Mouse (Mus musculus): ENCODE measurements around the gene Gbp5.
"Not testable (repeated sequence)": the region's sequence is repeated elsewhere in the genome, so short reads cannot be mapped to it uniquely, and the experiment has no call there.

Gene Gbp5

DNA sequence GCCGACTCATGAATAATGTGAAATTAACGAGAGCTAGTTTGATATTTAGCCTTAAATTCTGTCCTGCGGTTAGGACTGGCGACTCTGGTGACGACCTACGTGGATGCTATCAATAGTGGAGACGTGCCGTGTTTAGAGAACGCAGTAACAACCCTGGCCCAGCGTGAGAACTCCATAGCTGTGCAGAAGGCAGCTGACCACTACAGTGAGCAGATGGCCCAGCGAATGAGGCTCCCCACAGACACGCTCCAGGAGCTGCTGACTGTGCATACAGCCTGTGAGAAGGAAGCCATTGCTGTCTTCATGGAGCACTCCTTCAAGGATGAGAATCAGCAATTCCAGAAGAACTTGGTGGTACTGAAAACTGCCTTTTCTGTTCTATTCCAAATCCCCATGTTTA, 49.0 kb downstream of the Gbp5 start:
- DNase-seq, result not testable (repeated sequence)

DNA sequence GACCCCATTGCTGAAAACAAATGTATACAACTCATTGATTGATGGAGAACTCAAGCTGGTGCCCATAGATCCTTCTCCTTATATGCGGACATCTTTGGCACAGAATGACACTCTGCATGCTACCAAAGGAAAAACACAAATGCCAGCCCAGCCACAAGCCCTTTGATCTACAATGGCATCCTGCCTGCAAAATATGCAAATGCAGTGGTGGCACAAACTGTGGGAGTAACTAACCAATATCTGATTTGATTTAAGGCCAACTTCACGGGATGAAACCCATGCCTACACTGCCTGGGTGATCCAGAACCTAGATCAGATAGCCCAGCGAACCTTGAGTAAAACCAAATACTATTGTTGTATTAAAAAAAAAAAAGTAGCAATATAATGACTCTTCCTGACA, 52.9 kb downstream of the Gbp5 start:
- no peak for DNase-seq

DNA sequence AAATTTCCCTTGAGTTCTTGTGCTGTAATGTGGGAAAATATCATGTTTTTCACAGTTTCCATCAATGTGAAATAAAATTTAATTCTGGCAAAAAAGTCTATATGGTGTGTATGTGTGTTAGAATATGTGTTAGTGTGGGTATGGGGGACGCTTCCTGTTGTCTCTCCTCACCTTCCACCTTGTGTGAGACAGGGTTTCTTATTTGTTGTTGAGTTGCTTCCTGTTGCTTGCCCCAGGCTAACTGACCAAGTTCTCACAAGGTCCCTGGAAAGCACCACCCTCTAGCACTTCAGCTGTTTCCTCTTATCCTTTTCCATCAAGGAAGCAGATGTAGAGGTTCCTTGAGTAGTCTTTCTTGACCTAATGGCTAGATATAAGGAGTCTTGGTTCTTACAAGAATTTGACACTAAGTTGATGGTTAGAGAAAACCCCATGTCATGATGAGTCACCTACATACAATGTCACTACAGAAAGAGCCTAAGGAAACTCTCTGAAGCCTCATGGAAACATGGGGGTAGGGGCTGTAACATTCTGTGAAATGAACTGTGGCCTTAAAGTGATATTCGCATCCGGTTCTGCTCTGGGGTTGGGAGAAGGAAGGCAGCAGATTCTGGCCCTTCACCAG, 56.4 kb downstream of the Gbp5 start:
- no peak for DNase-seq

DNA sequence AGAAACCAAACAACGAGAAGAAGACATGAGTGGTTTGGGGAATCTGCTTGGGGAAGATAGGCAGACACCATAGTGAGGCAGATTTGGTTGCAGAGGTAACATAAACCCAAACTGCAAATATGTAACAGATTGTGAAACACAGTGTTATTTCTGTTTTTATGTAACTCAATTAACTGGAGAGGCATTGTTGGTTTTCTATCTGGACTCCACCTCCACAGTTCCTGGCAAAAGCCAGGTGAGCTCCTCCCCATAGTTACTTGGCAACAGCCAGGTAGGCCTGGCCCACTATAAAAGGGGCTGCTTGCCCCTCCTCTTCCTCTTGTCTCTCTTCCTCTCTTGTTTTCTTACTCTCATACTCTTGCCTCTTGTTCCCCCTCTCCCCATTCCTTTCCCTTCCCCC, 60.8 kb downstream of the Gbp5 start:
- no peak for DNase-seq

DNA sequence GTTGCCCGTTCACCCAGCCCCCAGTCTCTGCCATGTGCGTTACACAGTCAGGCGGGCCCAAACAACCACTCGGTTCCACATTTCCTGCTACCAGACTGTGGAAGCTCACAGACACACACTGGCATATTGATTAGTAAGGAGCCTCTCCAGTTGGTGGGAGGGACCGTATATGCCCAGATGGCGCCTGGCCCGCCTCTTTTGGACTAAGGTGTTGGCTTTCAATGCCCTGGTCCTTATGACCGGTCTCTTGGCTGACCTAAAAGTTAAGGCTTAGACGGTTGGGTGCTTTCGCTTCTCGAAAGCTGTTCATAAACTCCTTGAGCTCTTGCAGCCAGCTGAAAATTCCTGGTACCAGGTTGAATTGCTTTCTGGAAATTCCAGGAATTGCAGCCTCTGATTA, 61.8 kb downstream of the Gbp5 start:
- no peak for DNase-seq

DNA sequence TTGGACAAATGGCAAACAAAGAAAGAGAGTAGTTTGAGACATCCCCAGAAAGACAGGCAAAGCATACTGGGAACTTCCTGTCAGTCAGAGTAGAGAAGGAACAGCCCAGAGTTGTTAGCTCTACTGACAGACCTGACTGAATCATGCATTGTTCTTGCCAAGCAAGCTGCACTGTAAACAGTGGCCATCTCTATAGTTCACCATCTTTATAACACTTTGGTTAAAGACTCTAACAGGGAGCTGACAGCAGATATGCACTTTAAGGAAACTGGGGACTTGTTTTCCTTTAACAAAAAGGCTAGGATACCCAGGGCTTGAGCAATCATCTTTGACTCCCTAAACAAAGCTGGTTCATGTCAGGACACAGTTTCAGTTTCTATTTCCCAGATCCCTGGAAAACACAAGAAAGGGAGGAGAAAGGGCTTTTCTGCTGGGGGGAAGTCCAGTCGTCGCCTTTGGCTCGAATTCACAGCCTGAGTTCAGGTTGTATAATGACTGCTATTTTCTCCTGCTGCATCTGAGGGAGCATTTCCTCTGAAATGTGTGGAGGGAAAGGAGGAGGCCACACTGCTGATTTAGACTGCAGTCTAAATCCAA, 66.0 kb downstream of the Gbp5 start, which contains the start of gene Gbp3:
Gene Gbp3 (plus strand): TSS at position 395 of the 597 bp plus-strand sequence.
- DNase-seq, result no peak

DNA sequence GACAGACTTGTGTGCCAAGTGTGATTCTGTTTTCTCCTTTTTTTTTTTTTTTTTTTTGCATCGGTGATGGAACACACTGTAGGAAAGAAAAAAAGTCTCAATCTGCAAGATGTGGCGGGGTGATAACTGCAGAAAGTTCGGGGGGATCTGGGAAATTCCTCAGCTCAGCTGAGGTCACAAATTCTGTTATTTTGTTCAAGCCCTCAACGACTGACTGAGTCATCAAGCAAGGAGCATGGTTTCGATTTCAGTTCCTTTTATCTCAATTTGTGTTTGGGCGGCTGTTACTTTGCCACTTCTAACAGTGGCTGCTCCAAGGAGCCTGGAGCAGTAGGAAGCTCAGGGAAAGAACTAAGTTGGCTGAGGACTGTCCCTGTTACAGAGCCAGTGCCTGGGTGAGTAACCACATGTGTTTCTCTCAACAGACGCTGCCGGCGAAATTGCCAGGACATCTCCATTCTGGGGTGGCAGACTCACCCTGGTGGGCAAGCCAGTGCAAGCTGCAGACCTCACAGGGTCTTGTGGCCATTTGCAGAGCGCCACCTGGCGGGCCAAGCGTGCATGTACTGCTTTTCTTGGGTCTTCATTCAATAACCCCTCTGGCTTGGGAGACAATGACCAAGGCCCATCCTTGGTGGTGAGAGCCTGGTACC, 66.6 kb downstream of the Gbp5 start:
- peak; percentile 71 for DNase-seq

DNA sequence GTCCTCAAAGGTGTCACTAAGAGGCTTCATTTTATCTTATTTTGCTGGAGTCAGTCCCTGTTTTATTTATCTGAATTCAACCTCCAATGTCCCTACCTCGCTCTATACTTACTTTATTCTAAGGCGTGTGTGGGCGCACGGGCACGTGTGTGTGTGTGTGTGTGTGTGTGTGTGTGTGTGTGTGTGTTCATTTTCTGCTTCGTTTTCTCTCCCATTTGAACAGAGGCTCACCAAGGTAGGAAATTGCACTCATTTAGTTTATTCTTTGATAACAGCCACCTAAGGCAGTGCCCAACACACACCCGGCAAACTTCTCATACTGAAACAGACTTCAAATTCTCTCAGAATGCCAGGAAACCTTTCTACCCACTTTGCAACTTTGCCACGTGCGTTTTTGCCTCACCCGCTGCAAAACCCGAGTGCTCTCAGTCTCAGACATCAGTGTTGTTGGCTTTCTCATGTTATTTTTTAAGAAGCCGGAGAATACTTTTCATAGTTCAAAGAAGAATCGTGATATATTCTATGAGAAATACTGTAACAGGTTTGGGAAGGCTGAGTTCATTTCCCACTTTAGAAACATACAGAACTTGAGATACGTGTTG, 67.4 kb downstream of the Gbp5 start:
- DNase-seq, result no peak

DNA sequence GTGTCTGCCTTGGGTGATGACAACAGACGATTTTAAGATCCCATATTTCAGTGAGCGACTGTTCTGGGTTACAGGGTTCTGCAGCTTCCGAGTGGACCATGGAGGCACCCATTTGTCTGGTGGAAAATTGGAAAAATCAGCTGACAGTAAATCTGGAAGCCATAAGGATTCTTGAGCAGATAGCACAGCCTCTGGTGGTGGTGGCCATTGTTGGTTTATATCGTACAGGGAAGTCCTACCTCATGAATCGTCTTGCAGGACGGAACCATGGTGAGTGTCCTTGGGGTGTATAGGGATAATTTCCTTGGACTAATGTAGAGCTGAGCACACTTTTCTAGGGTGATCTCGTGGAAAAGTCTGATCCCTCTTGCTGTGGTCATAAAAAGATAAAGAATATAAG, 67.9 kb downstream of the Gbp5 start:
- DNase-seq, result no peak

DNA sequence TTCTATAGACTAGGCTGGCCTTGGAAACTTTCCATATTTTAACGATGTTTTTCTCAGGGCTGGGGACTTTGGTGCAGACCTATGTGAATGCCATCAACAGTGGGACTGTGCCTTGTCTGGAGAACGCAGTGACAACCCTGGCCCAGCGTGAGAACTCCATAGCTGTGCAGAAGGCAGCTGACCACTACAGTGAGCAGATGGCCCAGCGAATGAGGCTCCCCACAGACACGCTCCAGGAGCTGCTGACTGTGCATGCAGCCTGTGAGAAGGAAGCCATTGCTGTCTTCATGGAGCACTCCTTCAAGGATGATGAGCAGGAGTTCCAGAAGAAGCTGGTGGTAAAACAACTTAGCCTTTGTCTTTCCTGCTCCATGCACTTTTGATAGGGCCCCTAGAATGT, 73.7 kb downstream of the Gbp5 start:
- not testable (repeated sequence) for DNase-seq

DNA sequence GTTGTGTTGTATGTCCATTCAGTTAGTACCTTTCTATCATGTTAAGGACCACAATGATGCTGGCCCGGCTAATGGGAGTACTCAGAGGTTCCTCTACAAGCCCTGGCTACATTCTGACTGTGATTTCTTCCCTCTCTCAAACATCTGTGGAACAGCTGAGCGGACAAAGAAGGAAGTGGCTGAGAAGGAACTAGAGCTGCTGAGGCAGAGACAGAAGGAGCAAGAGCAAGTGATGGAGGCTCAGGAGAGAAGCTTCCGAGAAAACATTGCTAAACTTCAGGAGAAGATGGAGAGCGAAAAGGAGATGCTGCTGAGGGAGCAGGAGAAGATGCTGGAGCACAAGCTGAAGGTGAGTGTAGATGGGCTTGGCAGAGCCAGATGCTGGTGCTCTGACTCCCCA, 77.0 kb downstream of the Gbp5 start:
- no peak for DNase-seq
